Mouse (Mus musculus): Measurements from ENCODE around the gene St3gal4.

St3gal4 gene

DNA sequence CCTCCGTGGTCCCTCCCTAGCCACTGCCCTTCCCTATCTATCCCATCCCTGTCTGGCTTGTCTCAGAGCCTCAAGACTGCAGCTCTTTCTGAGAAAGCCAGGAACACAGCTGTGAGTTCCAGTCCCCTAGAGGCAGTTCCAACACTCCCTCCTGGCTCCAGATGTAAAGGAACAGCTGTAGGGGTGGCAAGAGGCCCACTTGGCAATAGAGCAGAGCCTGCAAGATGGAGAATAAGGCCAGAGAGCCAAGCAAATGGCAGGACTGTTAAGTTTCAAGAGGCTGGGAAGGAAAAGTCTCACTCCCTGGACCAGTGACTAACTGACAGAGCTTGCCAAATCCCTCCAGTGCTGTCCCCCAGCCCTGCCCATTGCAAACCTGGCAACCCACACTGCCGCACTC lies 73.3 kb downstream of the St3gal4 start:
- no peak for DNase-seq

DNA sequence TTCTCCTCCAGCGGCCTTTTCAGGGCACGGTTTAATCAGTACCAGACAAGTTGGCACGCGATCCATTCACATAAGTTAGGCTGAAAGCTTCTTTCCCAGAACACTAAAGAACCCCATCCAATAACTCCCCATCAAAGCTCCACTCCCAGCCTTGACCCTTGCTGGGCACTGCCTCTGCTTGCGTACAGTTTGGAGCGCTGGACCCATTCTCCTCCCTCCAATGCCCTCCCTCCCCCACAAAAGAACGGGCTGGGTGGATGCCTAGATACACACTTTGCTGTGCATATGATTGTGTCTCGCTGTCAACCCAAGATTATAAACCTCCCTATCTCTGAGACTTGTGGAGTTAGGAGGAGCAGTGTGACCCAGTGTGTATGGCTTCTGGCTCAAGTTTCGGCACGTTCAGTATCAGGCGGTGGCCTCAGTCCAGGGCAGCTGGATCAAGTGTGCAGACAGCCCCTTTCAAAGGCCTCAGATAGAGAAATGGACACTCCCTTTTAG lies 74.0 kb downstream of the St3gal4 start:
- no peak for DNase-seq

DNA sequence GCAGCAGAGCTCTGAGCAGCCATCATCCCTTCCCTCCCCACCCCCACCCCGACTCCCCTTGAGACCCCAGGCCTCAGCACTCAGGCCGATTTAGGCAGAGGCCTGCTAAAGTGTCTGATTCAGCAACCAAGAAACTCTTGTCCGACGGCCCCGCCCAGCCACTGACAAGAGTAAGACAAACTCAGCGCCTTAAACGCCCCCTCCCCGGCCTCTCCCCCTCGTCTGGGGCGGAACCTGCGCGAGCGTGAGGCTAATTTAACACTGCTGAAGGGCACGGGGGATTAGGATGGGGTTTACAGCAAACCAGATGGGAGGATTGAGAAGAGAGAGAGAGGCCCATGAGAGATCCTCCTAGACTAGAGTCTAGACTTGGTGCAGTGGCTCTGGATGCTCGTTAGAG lies 74.6 kb downstream of the St3gal4 start:
- DNase-seq = no peak

DNA sequence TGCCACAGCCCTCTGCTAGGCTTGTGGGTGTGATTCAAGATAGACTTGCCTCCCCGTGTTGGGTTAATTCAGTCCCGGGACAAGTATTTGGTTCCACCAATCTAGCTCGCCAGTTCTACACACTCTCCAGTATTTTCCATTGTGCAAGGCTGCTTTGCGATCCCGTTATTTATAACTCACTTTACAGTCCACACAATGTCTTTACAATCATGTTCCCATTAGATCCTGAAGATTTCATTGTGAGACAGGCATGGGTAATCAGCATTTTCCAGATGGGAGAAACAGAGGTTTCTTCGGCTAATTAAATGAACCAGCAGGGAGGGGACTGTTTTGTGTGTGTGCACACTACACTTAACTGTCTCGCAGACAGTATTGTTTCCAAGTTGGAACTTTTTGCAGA lies 75.4 kb downstream of the St3gal4 start:
- no peak for DNase-seq

DNA sequence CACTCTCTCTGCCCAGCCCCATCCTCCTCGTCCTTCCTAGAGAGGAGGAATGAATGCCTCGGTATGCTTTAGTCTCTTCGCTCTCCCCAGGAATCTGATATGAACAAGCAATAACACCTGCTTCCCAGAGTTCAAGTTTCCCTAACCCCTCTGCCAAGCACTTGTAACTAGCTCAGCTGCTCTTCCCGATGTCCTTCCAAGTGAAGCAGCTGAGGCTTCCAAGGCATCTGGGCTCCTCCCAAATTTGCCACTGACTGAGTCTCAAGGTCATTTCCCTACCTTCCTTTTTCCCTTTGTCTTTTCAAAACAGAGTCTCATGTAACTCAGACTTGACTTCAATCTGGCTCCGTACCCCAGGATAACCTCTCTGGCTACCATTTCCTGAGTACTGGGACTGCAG lies 77.6 kb downstream of the St3gal4 start:
- no peak for DNase-seq

DNA sequence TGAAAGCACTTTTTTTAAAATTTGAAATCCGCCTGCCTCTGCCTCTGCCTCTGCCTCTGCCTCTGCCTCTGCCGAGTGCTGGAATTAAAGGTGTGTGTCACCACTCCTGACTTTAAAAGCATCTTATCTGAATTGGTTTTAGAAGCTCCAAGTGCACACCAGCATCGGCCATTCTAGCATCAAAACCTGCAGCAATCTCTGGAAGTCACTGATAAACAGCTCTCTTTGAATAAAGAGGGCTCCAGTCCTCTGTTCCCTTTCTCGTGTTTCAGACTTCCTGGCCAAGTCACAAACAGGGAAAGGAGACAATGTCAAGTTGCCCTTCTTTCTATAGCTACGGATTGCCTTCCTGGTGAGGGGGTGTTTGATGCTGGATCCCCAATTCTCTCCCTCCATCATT lies 79.2 kb downstream of the St3gal4 start:
- no peak for DNase-seq

DNA sequence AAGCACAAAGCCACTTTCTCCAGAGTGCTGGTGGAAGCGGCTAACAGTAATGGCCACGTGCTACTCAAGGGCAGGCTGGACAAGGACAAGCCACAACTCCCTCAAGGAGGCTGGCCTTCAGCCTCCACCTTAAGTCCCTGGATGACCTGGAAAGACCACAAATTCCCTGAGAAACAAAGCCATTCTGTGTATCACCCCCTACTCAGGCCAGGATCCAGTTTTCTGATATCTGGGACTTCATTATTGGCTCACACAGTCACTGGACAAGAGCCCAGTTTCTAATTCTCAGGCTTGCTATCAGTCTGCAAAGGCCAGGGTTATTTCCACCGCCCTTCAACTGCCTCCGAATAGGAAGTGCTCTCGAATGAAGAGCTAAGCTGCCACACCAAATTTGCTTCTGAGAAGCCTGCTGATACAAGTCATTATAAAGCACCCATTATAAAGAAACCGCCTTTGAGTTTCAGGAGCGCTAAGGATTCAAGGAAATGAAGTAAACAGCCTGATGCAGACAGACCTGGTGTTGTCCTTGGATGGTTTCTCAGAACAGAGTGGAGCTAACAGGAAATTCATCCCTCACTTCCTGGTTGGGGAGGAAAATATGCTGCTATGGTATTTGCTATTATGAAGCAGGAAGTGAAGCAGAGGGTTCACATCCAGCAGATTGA lies 80.0 kb downstream of the St3gal4 start:
- no peak for DNase-seq

DNA sequence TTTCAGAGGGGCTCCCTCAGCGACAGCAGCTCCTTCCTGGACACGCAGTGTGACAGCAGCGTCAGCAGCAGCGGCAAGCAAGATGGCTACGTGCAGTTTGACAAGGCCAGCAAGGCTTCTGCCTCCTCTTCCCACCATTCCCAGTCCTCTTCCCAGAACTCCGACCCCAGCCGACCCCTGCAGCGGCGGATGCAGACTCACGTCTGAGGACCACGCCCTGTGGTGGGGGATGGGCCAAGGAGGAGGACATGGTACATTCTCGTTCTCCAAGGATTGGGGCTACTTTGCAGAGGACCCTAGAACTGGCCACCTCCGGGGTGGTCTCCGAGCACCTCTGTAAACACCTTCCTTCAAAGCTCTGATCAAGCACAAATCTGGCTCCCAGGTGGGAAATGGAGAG lies 84.0 kb downstream of the St3gal4 start:
- no peak for DNase-seq

DNA sequence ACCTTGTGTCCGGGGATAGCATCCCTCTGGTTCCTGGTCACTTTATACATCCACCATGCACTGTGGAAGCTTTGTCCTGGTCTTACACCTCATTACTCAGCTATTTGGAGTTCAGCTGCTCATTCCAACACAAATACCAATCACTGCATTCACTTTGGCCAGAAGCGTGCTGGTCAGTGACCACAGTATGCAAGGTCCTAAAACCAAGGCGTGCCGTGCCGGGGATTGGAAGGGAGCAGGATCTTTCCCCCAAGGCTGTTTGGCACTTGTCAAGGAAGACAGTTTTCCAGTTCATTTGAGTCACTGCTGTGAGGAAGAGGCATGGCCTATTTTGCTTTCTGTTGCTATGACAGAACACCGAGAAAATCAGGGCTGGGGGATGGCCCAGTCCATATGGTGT lies 86.6 kb downstream of the St3gal4 start:
- no peak for DNase-seq

DNA sequence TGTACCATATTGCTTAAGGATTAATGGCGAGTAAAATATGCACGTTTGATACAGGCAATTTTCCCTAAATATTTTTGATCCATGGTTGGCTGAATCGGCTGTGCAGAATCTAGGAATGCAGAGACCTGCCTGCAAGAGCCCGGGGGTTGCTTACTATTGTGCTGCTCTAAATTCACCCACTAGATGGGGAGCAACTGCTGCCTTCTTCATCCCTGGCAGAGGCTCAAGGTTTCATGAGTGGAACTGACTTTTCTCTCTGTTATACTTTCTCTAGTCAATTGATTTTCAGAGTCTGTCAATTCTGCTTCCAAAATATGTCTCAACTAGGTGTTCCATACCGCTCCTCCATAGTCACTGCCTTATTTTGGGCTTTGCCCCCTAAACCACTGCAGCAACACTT lies 88.2 kb downstream of the St3gal4 start:
- DNase-seq = peak; percentile 19

DNA sequence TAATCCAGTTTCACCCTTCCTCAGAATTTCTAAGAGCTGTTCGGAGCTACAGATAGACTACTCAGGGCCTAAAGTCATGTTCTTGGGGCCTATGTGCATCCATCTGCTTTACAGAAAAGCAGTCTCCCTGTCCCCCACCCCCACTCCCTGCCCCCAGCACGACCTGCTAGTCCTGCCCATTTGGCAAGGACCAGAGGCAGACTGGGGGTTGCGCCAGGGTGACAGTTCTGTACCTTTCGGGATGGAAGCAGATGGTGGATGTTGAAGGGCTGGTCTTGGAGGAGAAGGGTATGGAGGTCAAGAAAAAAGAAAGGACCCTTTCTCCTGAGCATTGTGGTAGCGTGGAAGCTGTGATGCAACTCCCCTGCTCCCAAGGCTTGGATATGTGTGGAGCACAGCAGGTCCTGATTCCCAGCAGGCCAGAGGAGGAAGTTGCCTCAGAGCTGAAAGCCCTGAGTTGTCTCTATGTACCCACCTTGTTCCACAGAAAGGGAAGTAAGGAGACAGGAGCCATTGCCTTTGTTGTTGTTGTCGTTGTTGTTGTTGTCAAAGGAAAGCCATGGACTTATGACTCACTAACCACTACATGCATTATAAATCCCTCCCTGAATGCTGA lies 91.6 kb downstream of the St3gal4 start:
- DNase-seq = no peak

DNA sequence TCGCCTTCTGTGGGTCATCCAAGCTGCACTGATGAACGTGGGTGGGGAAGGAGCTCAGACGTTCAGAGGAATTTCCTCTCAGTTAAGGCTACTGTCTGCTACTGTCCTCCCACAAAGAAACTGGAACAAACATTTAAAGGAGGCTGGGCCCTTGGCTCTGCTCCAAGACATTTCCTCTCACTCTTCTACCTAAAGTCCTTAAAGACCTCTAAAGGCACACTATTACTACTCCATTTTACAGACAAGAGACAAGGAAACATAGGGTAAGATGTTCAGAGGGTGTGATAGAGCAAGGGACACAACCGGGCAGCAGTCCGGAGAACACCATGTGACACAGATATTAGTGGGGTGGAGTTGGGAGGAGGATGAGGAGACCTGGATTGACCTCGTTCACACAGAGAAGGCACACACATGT lies 92.2 kb downstream of the St3gal4 start:
- DNase-seq = peak; percentile 32

DNA sequence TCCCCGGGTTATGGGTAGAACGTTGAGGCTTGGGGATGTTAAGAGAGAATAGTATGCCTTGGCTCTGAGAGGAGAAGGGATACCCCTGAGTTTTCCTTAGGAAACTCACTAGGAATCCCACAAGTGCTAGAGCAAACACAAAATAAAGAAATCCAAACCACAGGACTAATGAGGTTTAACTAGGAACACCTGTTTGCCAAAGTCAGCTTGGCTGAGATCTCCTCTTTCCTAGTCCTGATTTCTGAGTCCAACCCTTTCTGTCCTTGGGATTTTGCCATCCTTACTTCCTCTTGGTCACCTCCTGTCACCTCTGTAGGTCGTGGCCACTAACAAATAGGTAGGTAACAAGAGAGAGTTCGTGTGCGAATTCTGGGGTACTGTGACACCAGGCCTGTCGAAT lies 92.8 kb downstream of the St3gal4 start:
- DNase-seq = no peak

DNA sequence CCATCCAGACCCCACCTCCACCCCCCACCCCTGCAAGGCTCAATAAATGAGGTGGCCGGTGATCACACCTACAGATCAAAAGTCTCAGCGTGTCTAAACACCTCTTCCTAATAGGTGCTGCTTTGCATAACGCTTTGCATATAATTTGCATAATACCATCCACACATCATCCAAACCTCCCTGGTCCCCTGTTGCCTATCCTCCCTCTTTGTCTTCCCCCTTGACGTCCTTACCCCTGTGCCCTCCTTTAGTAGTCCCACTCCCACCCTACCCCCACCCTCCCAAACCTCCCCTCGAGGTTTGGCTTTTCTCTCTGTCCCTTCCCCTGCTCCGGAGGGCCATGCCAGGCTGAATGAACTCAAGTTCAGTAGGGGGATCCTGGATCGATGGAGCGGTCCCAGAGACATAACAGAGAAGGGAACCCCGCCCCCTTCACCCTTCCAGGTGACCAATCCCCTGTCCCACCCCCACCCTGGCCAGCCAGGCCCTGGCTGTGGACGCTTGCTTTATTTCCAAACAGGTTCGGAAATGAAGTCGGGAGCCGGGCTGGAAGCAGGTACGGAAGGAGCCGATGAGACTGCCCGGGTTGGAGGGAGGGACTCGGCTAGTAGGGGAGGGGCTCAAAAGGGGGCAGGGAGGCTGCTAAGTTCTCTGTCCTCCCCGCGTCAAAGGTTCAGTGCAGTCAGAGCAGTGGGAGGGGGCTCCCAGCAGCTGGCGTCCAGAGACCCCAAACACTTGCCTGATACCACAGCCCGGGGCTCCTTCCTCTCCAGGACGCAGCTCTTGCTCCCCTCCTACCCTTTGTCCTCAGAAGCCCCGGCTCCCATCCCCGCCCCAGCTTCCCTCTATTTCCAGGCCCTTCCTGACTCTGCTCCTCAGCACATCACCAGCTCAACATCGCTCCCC lies 94.2 kb downstream of the St3gal4 start:
- DNase-seq = no peak

DNA sequence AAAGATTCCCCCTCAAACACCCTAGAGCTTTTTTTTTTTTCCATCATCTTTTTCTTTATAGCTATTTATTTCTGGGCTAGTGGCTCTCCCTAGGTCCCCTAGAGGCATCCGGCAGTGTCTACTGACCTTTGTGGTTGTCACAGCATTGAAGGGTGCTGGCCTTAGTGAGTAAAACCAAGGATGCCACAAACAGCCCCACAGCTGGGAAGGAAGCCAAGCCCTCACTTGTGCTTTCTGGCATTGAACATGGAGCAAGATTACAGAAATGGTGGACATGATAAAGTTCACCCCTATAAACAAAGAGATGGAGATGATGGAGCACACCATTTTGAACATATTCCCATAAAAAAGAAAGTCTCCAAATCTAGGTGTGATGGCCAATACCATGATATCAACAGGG lies 97.3 kb downstream of the St3gal4 start:
- DNase-seq = no peak

DNA sequence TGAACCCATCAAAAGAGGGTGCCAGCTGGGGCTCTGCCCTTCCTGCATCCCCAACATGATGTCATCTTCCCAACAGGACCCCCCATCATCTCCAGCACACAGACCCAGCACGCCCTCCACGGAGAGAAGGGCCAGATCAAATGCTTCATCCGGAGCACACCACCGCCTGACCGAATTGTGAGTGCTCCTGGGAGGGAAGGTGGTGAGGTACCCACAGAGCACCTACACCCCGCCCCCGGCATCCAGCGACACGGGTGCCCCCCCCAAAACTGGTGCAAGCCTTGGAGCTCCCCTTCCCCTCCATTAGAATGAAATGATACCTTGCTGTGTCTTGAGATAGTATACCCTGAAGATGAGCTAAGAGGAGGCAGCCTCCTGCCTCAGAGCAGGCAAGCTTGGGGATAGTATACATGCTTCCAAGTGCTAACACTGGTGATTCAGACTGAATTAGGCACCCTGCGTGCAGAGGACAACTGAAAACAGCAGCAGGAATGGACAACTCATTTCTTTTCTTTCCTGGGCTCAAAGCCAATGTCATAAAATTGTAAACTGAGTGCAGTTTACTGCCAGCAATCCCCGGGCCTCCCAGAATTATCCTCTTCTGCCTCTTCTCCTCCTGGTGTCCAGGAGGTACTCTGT lies 98.9 kb downstream of the St3gal4 start:
- DNase-seq = no peak

DNA sequence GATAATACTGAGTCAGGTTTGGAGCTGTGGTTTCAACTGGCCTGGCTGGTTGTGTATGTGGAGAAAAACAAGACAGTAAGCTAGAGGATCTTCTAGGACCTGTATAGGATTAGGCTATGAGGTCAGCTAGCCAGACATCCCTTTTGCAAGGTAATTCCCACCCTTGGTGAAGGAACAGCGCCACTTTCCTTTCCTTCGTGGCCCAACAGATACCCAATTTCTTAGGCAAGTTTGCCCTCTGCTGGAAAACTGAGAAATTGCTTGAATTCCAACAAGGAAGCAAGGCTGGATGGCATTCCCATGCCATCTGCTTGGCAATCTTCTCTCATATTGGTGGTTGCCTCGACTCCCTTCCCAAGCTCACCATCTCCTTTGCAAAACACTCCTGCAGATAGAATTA lies 99.7 kb downstream of the St3gal4 start:
- DNase-seq = peak; percentile 80

DNA sequence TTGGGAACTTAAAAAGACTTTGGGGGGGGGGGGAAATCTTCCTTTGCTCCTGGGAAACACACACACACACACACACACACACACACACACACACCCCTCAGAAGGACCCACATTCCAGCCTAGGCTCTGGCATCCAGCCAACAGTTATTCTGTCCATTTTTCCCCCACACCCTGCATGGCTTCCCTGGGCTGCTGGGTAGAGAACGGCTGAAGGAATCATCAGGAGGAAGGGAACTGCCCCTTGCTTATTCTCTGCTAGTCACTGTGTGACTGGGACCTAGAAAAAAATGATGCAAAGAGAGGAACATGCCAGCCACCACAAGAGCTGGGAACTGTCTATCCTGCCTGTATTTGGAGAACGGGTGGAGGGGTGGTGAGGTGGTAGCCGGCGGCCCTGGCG lies 101.0 kb downstream of the St3gal4 start:
- DNase-seq = no peak

DNA sequence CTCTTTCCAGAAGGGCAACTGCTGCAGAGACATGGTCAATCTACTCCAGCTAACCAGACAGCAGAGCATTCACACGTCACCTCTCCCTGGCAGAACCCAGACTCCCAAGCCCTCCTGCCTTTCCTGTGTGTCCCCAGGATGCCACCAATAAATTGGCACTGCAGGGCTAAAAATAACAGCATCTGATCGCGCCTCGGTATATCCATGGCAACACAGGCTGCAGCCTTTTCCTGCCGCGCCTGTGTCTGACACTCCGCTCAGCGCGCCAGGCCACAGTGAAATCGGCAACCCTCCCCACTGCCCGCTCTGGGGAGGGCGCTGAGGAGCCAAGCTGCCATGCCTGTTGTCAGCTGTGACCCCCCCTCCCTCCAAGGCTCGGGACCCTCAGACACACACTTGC lies 101.5 kb downstream of the St3gal4 start:
- peak; percentile 80 for DNase-seq

DNA sequence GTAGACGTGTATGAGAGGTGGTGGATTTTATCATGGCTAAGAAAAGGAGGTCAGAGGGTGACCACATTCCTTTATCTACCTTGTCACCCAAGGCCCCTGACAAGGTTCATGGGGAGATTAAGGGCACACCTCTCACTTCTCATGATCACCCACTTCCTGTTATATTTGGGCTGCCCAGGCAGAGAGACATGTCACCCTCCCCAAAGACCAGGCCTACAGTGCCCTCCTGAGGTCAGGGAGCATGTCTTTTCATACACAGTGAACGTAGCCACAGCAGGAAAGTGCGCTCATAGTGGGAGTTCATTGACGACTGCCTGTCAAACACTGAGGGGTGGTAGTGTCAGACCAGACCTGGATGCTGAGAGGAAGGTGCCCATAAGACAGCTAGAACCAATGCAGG lies 102.3 kb downstream of the St3gal4 start:
- peak; percentile 17 for DNase-seq

DNA sequence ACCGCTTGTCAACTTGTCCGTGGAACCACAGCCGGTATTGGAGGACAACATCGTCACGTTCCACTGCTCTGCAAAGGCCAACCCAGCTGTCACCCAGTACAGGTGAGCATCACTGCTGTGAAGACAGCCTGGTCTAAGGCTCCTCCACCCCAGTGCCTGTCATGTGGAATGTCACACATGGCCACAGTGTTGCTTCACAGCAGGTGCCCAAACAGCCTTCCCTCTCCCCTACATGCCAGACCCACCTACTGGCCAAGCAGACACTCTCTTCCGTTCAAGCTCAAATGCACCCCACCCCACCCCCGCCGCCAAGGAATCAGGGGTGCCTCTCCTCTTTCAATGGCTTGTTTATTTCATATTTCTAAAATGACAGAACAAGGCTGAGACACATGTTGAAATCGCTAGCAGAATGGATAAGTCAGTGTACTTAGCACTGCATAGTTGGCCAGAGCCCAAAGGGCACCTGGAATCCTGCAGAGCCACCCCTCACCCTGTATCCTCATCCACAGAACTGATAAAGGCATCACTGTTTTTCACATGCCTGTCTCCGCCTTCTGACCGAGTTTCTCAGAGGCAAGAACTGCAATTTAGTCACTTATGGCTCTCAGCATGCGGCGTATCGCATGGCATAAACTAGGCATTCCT lies 111.2 kb downstream of the St3gal4 start:
- DNase-seq = no peak

DNA sequence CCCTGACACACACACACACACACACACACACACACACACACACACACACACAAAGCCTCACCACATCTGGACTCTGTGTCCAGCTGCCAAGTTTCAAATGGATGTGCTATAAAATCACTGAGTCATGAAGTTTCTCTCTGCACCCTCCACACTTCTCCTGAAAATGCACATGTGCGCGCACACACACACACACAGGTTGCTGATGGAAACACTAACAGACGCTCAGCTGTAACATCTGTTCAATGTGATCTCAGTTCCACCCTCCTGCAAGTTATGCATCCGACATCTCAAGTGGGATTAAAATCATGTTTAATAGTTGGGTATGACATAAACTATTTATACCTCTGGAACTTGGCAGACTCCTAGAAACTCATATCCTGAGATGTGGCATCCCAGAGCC lies 115.0 kb downstream of the St3gal4 start:
- no peak for DNase-seq

Measured in right cerebral cortex, adult 18-20 months (tissue).